Mouse (Mus musculus) heart, postnatal 4 days (tissue): Measurements from ENCODE around the gene Nr3c2. TPM values are rescaled to one million over a fixed set of nuclear protein-coding genes. Genes with fewer than 3 reads are reported as not detected.
A peak's percentile ranks its signal among the peaks of the same experiment; 100 is the strongest.

Experiments used
- DNase-seq: peaks from one replicate; pipeline ENCODE4 v3.0.0; 2021
- total RNA-seq, 2 experiments: library from RNA; stranded (reverse); gene quantifications; 2 replicates each; pipeline ENCODE4 v1.2.3; 2021

Nr3c2 gene
- total RNA-seq, 2 experiments from 2014 or later = 10.3 to 13.8 TPM

DNA sequence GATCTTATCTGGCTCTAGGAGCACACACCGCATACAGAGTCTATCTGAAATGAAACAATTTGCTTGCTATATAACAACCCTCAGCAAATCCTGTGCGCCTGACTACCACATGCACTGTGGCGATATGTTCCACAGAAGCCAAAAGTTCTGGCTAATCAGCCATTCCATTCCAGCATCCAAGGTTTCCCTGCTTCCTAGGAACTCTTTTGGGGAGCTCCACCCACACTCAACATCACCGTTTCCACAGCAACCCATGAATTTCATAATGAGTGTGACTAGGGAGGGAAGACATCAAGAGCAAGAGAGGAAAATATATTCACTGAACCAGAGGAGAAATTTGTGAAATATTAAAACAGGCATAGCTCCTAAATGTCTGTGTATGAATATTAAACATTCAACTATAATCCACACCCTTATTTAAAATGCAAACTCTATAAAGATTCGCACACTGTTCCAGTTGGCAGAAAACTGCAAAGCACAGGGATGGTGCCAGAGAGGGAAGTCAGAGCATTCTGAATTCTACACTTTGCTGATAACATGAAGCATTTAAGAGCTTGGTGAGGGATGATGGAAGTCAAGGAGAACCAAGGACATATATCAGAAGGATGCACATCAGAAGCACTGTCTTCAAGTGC, 357.3 kb downstream of the Nr3c2 start:
- DNase-seq = no peak

DNA sequence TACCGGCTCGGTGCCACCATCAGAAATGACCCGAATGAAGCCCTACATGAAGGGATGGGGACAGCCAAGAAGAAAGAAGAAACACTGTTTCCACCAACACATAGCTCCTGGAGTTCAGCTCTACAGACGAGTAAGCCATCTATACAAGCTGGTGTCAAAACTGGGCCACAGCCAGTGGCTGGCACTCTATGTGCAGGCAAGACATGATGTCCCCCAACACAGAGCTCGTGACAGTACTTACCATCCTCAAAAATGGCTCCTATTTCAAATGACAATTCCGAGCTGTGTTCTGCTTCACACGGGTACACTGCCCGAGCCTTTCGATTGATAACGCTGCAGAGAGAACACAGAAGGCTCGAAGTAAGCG, 357.8 kb downstream of the Nr3c2 start:
- no peak for DNase-seq

DNA sequence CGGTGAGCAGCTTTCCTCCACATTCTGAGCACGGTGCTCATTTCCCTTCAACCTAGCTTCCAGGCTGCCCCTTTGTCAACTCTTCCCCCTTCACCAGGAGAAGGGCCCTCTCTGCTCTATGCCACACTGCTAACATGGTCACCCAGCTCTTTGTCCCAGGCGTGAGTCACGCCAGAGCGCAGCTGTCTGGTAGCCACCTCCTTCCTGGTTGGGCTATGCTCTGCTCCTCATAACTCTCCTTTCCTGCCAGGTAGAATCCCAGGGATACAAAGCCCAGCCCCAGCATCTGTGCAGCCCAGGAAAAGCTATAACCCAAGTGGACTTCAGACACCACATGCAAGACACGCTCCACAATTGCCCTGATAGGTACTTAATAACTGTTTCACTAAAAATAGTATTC, 362.0 kb downstream of the Nr3c2 start:
- no peak for DNase-seq

DNA sequence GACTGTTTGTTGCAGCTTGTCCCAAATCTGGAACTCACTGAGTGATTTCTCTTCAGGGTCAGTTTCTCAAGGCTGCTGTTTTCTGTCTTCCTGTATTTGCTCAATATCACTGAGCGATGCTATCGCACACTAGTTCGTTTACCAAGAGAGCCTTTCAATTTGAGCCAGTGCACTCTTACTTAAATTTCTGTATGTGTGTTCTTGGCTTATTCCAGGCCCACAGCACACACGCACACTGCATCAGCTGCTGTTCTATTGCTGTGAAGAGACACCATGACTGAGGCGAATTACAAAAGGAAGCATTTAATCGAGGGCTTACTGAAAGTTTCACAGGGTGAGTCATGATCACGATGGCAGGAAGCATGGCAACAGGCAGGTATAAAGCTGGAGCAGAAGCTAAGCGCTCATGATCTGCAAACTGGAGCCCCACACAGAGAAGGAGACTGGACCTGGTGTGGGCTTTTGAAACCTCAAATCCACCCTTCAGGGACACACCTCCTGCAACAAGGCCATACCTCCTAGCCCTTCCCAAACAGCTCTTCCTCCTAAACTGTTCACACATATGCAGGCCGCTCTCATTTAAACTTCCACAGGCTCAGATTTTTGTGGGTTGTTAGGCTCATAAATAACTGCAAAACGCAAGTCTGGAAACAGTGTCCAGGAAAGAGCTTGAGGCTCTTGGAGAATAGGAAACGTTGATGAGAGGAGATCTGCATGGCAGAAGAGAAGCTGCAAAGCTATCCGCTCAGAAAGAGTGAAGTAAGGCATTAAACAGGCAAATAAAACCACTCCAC, 363.2 kb downstream of the Nr3c2 start:
- DNase-seq = no peak

DNA sequence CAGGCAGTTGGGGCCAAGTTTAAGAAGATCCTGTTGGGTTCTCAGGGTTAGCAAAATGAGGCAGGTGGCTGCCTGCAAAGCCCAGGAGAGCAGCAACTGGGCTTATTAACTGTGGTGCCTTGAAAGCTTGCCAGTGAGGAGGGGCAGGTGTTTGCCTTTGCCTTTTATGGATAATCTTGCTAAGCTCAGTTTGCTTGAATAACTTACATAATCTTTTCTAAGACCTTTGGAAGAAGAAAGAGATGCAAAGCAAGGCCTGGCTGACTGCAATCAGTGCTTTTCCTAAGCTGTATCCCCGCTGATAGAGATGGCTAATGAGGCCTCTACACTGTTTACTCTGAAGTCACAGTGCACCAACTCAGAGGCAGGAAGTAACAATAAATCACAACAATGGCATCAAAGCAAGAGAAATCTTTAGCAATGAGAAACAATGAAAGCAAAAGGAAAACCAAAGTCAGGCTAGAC, 368.7 kb downstream of the Nr3c2 start:
- DNase-seq = no peak

DNA sequence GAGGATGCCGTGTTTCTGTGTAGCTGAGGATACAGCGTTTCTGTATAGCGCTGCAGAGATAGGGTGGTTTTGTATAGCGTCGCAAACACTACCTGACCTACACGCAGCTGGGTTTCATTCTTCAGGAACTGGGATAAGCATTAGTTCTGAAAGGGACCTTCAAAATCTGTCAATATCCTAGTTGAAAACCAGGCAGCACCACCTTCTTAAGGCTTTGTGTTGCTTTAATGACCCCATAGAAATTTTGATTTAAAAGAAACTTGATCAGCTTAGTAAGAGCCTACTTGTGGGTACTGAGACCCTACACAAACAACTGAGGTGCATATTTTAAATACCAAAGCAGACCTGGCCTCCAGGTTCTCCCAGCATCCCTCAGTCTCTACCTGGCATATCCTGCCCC, 372.9 kb downstream of the Nr3c2 start:
- DNase-seq = no peak

DNA sequence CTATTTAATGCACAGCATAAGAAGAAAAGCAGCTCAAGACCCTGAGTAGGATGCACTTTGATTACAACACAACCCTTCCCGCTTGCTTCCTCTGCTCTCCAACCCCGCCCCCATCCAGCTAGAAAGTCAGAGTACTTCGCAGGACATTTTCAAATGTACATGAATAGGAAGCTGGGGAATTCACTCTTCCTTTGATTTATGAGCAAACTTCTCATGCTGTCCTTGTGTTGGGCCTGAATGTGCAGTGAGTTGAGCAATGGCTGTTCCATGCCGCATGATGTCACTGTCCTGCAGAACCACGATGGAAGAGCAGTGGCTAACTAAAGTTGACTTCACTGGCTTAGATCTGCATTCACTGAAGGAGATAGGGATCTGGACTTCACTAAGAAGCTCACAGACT, 376.3 kb downstream of the Nr3c2 start:
- DNase-seq = no peak

DNA sequence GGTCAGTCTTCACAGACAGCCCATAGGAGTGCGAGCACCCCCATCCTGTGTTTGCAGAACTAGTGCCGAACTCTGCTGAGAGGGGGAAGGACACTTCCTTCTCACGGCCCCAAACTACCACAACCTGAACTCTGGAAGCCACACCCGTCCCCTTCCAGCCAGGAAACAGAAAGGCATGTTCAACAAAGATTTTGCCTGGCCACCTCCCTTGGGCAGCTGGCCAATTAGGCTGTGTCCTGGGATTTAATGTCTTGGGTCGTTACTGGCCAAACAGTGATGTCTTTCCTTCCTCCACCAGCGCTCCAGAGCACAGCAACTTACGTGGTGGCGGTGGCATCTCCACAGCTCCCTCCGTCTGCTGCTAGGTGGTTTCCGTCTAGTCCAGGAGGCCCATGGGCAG, 377.6 kb downstream of the Nr3c2 start:
- peak; percentile 72 for DNase-seq

DNA sequence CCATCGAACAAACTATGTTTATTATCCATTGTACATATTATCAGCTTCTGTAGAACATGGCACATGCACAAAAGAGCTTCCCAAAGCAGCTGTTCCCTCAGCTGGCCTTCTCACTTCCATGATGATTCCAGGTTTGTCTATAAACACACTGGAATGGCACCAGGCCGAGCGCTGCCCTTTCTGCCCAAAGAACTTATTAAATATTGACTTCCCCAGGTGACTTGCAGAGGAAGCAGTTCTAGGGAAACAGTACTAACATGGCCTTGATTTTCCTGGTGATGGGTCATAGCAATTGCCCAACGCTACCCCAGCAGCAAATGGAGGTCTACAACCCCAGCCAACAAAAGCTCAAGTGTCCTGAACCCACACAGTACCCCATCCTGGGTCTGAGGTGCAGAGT, 379.0 kb downstream of the Nr3c2 start:
- DNase-seq = no peak

DNA sequence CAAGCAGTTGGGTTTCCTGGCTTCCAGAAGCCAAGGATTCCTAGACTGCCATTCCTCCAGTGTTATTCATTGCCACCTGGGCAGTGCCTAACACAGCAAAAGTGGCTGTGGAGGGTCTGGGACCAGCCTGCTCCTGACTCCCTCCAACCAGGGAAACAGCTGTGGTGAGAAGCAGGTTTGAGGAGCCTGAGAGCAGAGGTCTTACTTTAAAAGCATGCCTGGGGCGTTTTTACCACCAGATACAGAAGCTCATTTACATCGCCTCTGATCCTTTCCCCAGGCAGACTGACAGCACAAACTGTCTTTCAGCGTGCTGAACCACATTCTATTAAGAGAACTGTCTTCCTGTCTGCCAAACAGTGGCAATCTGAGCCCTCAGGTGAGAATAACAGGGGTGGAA, 380.7 kb downstream of the Nr3c2 start:
- no peak for DNase-seq

DNA sequence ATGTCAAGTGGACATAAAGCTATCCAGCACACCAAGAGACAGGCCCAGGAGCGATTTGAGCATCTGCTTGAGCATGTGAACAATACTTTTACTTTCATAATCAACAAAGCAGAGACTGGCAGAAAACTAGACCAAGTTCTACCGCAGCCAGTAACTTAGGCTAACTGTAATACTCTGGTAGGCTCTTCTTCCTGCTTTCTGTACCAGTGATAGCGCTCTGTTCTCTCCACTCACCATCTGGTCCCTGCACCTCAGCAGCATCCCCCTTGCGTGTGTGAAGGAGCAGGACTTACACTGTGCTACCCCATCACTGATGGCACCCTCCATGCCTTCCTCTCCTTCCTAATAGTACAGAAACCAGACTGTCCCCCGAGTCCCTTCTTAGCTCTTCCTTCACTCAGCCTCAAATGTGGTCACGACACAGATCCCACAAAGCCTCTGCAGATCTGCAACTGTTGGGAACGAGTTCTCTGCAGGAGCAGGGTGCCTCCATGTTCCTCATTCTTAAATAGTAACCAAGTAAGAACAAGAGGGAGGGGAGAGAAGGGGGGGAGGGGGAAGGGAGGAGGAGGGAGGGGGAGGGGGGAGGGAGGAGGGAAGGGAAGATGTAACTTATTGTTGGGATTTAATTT, 383.5 kb downstream of the Nr3c2 start:
- no peak for DNase-seq

DNA sequence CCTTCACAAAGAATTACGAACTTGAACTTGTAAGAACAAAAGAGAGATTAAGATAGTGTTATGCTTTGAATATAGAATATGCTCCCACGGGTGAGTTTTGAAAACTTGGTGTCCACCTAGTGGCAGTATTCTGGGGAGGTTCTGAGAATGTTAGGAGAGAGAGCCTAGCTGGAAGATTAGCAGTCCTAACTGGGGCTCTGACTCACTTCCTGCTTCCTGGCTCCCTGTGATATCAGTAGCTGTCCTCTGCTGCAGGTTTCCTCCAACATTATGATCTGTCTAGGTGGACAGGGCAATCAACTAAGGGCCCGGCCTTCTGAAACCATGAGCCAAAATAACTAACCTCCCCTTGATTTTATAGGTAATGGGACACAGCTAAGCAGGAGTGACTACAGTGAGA, 385.2 kb downstream of the Nr3c2 start:
- DNase-seq = no peak

DNA sequence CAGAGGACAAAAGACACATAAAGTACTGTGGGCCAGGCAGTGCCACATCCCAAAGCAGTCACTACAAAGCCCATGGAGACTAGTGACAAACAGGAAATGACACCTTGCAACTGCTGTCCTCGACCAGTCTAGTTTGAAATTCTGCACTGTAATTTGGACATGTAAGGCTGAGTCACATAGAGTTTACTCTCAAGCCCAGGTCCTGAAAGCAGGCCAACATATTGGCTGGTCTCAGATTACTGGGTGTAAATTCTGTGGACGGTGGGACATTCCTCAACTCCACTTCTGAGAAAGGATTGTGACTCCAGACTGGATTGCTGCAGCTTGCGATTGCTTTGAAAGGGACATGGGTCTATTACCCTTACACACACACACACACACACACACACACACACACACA, 388.8 kb downstream of the Nr3c2 start:
- DNase-seq = no peak

DNA sequence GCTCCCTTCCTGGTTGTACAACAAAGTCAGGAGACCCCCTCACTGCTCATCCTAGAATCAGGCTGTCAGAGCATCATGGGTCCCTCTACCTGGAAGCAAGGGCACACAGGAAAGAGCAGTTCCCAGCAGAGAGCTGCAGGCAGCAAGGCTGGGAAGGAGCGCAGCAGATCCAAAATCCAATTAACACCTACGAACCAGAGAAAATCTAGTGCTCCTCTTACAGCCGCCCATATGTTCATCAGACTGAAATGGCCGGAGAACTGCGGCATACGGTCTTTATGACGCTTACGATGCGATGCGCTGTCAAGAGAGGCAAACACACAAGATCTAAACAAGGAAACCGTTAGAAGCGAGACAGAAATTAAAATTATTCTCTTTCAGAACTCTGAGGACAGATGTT, 389.2 kb downstream of the Nr3c2 start:
- DNase-seq = no peak

DNA sequence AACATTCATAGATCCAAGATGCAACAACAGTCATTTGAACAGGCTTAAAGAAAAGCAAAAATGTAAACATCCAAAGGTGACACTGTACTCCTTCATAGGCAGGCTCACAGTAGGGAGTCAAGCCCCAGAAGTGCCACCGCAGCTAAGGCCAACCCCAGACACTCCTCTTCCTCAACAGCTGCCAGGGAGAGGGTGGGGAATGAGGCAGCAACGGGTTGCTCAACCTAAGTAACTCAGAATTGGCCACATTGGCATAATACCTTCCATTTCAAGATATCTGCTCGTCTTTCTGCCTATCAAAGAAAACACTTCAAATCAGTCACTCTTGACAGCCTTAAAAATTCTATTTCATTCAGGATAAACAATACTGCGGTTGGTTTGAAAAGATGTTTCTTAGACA, 392.9 kb downstream of the Nr3c2 start:
- DNase-seq = no peak

DNA sequence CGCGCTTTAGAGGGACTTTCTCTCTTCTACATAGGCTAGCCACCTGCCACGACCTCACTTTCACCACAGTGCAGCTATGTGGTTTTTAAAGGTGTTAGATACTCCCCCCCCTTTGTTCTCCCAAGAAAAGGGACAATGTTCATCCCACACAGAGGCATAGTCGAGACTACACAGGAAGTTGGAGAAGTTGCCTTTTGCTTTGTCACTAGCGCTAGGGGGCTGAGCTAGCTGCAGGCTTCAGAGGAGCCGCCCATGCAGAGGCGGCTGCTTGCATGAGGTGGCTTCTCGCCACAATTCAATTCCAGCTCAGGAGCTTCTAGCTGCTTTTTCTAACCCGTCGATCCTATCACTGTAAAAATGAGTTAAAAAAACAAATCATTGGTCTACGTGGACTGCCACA, 393.4 kb downstream of the Nr3c2 start:
- no peak for DNase-seq

DNA sequence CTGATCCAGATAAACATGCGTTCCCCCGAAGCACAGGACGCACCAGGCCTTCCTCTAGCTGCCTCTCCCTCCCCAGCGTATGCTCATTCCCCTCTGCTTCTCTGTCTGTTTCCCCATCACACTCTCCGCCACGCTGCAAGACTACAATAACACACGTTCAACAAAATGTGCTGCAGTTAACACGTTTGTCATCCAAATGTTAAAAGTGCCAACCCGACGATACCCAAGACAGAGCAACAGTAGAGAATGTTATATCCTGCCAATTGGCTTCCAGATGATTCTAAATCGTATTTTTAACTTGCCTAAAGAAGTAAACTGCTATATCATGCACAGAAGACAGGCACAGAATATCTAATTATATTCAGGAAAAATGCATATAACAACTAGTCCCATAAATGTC, 395.4 kb downstream of the Nr3c2 start:
- no peak for DNase-seq
